Mouse (Mus musculus) liver (tissue): Measurements from ENCODE around the gene Ufsp1.
A peak's percentile ranks its signal among the peaks of the same experiment; 100 is the strongest.

Source experiments
- DNase-seq: peaks from one replicate; pipeline ENCODE4 v3.0.0-alpha.2; 2020; ENCODE audit warnings: mixed read lengths

Ufsp1 gene

DNA sequence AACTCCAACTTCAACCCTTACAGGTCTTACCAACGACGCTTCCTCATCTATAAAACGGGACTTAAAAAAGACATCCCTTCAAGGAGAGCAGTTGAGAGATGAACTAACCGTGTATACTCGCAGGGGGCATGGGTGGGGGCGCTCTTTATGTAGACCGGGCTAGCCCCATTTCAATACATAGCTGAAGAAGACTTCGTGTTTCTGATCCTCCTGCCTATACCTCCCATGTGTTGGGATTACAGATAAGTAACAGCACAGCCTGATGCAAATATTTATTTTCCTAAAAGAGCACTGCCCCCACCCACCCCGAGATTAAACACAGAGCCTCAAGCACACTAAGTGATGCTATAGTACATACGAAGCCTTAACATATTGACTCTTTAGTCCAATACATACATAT is 39.9 kb downstream of the Ufsp1 start:
- DNase-seq, result no peak

- DNase-seq, result no peak
Observed at GRCm38 (mm10) chr5:137335066-137335465, 40.6 kb downstream of the Ufsp1 start.

DNA sequence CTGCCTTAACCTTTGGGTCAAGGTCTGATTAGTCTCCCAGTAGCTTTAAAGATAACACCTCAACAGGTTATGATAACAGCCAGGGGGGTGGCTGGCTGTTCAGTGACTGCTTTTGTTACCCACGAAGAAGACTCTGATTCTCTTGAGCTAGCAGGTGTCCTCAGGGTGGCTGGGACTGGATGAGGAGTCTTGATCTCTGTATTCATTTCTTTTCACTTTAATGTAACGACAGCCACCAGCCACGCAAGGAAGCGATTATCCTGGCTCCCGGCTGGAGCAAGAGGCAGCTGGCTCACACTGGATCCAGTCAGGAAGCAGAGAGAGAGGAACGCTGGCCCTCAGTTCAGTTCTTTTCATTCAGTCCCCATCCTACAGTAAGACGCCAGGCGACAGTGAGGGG is 42.8 kb downstream of the Ufsp1 start:
- DNase-seq, result no peak

- peak; percentile 88 for DNase-seq
Observed at GRCm38 (mm10) chr5:137338256-137338655, 43.8 kb downstream of the Ufsp1 start.

DNA sequence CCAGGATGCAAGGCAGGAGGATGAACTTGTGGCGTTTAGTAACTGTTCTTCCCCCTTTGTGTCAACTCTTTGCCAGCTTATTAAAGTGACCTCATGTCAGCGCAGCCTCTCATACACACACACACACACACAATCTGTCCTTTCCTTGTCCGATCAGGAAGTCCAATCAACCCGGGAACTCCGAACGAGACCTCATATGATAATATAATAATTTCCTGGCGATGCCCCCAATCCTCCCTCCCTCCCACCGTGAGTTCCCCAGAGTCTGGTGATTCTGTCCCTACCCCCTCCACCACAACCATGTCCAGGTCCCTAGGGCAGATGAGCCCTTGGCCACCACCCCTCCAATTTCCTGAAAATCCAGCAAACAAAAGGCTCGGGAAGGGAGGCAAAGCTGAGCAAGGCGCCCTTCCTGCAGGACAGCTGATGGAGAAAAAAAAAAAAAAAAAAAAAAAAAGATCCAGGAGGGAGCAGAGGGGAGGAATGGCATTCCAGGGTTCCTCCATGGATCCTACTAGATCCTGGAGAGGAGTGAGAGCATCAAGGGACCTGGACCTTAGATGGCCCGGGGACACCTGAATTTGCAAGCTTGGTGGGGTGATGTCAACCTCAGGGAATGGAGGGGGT is 44.3 kb downstream of the Ufsp1 start:
- no peak for DNase-seq

DNA sequence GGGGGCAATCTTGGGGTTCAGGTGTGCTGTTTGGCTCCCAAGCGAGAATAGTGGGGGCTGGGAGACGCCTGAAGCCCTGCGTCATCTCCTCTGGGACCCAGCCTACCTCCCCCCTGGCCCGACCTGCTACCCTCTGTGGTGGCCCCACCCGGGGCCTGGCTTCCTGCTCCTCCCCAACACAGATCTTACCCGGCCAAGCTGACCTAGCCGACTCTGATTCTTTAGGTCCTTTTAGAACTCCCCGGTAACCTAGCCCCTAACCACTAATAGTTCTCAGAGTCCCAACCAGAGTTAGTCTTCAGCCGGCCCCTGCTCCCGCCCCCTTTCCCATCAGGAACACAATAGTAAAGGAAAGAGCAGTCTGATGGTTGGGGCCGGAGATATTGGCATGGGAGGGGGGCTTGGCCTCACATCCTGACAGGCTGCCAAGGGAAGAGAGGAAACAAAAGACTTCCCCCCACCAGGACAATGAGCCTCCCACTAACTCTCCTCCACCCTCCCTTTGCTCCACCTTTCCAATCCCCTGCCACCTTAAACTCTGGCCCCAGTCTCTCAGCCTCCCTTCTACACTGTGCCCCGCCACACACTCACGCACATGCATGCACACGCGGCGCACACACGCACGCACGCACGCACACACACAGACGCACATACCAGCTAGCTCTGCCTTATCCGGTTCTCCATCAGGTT is 45.0 kb downstream of the Ufsp1 start:
- peak; percentile 36 for DNase-seq

DNA sequence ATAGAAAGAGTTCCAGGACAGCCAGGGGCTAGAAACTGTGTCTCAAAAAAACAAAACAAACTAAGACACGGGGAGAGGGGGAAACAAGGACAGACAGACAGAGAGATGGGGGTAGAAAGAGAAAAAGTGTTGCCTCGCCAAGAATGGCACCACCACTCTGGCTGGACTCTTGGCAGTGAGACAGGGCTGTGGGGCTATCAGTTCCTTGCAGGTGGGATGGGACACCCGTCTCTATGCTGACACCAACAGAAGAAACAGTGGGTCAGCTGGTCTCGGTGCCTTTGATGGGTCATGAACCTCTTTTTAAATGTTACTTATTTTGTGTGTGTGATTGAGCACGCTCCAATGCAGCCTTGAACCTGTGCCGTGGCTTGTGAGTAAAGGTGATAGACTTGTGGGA is 45.8 kb downstream of the Ufsp1 start:
- no peak for DNase-seq

- DNase-seq, result no peak
Observed at GRCm38 (mm10) chr5:137342407-137343012, 48.1 kb downstream of the Ufsp1 start.

DNA sequence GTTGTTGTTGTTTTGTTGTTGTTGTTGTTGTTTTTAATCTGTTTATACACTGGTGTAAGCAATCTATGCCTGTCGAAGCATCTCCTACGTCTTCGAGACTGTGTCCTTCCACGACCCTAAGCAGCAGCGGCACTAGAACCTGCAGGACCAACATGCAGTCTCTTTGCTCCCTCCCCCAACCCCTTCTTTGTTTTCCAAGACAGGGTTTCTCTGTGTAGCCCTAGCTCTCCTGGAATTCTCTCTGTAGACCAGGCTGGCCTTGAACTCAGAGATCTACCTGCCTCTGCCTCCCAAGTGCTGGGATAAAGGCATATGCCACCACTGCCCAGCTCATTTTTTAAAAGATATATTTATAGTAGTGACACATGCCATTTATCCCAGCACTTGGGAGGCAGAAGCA is 49.0 kb downstream of the Ufsp1 start:
- DNase-seq, result no peak

GRCm38 (mm10) chr5:137343869-137344268 is 49.4 kb downstream of the Ufsp1 start:
- DNase-seq, result no peak
